Mouse (Mus musculus) olfactory bulb, adult 2 months (tissue): ENCODE data around the gene Minpp1. TPM values are rescaled to one million over a fixed set of nuclear protein-coding genes. Genes with fewer than 3 reads are reported as not detected.

Source experiments
- H3K27ac ChIP-seq: fragments of 200-500 bp; 2 replicates; pipeline ENCODE4 v1.5.1; 2012; ENCODE audit warnings: low read depth, low read length; ENCODE audit not compliant: insufficient read depth
- H3K4me1 ChIP-seq: fragments of 200-500 bp; 2 replicates; pipeline ENCODE4 v1.6.1; 2012; ENCODE audit warnings: low read length; ENCODE audit not compliant: control insufficient read depth, insufficient read depth
- H3K4me3 ChIP-seq: fragments of 200-500 bp; 2 replicates; pipeline ENCODE4 v1.5.1; 2012; ENCODE audit warnings: mild to moderate bottlenecking, low read depth, low read length, moderate library complexity; ENCODE audit not compliant: insufficient read depth
- CTCF ChIP-seq: fragments of 200-500 bp; IDR thresholded peaks from 2 replicates; pipeline ENCODE4 v1.5.1; 2012; ENCODE audit warnings: low read depth, mild to moderate bottlenecking, low read length, moderate library complexity; ENCODE audit not compliant: insufficient read depth
- POLR2A ChIP-seq: fragments of 200-500 bp; IDR thresholded peaks from 2 replicates; pipeline ENCODE4 v1.6.1; 2012; ENCODE audit warnings: mild to moderate bottlenecking, low read depth, low read length, moderate library complexity; ENCODE audit not compliant: insufficient read depth
- WGBS: fragments of 180-500 bp; shearing (Covaris S2); methylation state at CpG from one replicate; pipeline ENCODE4 v1.1.7; 2018; 5-methylcytosine and 5-hydroxymethylcytosine counted together
- polyA plus RNA-seq: library from polyadenylated mRNA; stranded (reverse); fragments of >200 nt; gene quantifications from 2 replicates; pipeline ENCODE4 v1.2.4, GENCODE M21; 2012; ENCODE audit warnings: low replicate concordance; ENCODE audit not compliant: missing spikeins, insufficient read depth, insufficient read length

Minpp1 gene
- polyA plus RNA-seq, 1 experiment: not detected

- no peak overlapping the region for H3K27ac ChIP-seq
- no peak overlapping the region for H3K4me3 ChIP-seq
- peaks cover 2% of the 10 kb centered on the region; the same call in 1 of the 2 replicates for H3K4me1 ChIP-seq
- WGBS: 96% methylated on average over 5 of the region's 5 CpGs
- TF ChIP-seq POLR2A (no peak), CTCF (no peak)
Observed at GRCm38 (mm10) chr19:32498002-32498401, 12.4 kb downstream of the Minpp1 start.

GRCm38 (mm10) chr19:32501414-32501813, 15.8 kb downstream of the Minpp1 start:
- TF ChIP-seq POLR2A (no peak), CTCF (no peak)

GRCm38 (mm10) chr19:32506081-32506480, 20.5 kb downstream of the Minpp1 start:
- Histone ChIP-seq H3K4me3 (no peak overlapping the region), H3K27ac (no peak overlapping the region), H3K4me1 (peaks cover 8% of the 10 kb centered on the region)
- TF ChIP-seq POLR2A (no peak), CTCF (no peak)
- WGBS: 75% methylated on average over 8 of the region's 8 CpGs

More at GRCm38 (mm10) chr19:32501414-32501813, 15.8 kb downstream of the Minpp1 start:
- no peak overlapping the region for H3K4me3 ChIP-seq
- H3K27ac ChIP-seq: no peak overlapping the region
- peaks cover 4% of the 10 kb centered on the region for H3K4me1 ChIP-seq
- WGBS: 66% methylated on average over 6 of the region's 6 CpGs

GRCm38 (mm10) chr19:32506514-32506913, 20.9 kb downstream of the Minpp1 start:
- no peak overlapping the region for H3K27ac ChIP-seq
- TF ChIP-seq POLR2A (no peak), CTCF (no peak)
- H3K4me1 ChIP-seq: peaks cover 8% of the 10 kb centered on the region
- H3K4me3 ChIP-seq: no peak overlapping the region
- WGBS: 62% methylated on average over 5 of the region's 5 CpGs

GRCm38 (mm10) chr19:32507100-32507499, 21.5 kb downstream of the Minpp1 start:
- WGBS: 89% methylated on average over 6 of the region's 6 CpGs
- TF ChIP-seq POLR2A (no peak), CTCF (no peak)
- Histone ChIP-seq H3K27ac (no peak overlapping the region), H3K4me3 (no peak overlapping the region), H3K4me1 (peaks cover 8% of the 10 kb centered on the region)

GRCm38 (mm10) chr19:32507526-32507925, 22.0 kb downstream of the Minpp1 start:
- Histone ChIP-seq H3K4me3 (no peak overlapping the region), H3K4me1 (peaks cover 8% of the 10 kb centered on the region), H3K27ac (no peak overlapping the region)
- TF ChIP-seq POLR2A (no peak), CTCF (no peak)
- 86% methylated on average over 9 of the region's 9 CpGs for WGBS

GRCm38 (mm10) chr19:32510267-32510666, 24.7 kb downstream of the Minpp1 start:
- Histone ChIP-seq H3K27ac (no peak overlapping the region), H3K4me3 (no peak overlapping the region), H3K4me1 (peaks cover 8% of the 10 kb centered on the region)
- WGBS: 88% methylated on average over 3 of the region's 3 CpGs
- TF ChIP-seq POLR2A (no peak), CTCF (no peak)

GRCm38 (mm10) chr19:32510962-32511361, 25.4 kb downstream of the Minpp1 start:
- no peak overlapping the region for H3K27ac ChIP-seq
- no peak for TF ChIP-seq POLR2A
- TF ChIP-seq CTCF: no peak
- H3K4me3 ChIP-seq: no peak overlapping the region
- peaks cover 6% of the 10 kb centered on the region for H3K4me1 ChIP-seq
- 95% methylated on average over 6 of the region's 6 CpGs for WGBS

- H3K4me3 ChIP-seq: no peak overlapping the region
- WGBS: 47% methylated on average over 1 of the region's 1 CpGs
- H3K27ac ChIP-seq: no peak overlapping the region
- H3K4me1 ChIP-seq: no peaks in the 10 kb centered on the region
- no peak for TF ChIP-seq CTCF
- no peak for TF ChIP-seq POLR2A
Observed at GRCm38 (mm10) chr19:32512518-32512917, 26.9 kb downstream of the Minpp1 start.

GRCm38 (mm10) chr19:32516575-32516974, 31.0 kb downstream of the Minpp1 start:
- H3K4me1 ChIP-seq: no peaks in the 10 kb centered on the region
- no peak overlapping the region for H3K27ac ChIP-seq
- no peak for TF ChIP-seq POLR2A
- no peak for TF ChIP-seq CTCF
- whole genome bisulfite sequencing: 98% methylated on average over 9 of the region's 9 CpGs
- H3K4me3 ChIP-seq: no peak overlapping the region
